Mouse (Mus musculus) layer of hippocampus, adult 2 months (tissue): ENCODE data around the gene H3f3a. TPM values are rescaled to one million over a fixed set of nuclear protein-coding genes. Genes with fewer than 3 reads are reported as not detected.
"Not testable (repeated sequence)": the region's sequence is repeated elsewhere in the genome, so short reads cannot be mapped to it uniquely, and the experiment has no call there.

ENCODE experiments used
- DNase-seq, 2 experiments: peaks; one replicate each; pipeline ENCODE4 v3.0.0; 2022; ENCODE audit warnings: low spot score in 2 of 2
- H3K27ac ChIP-seq: fragments of 200-600 bp; 2 replicates; pipeline ENCODE4 v1.8.1; 2022
- H3K4me3 ChIP-seq: fragments of 200-600 bp; 2 replicates; pipeline ENCODE4 v1.8.1; 2022; ENCODE audit warnings: mild to moderate bottlenecking
- CTCF ChIP-seq: fragments of 200-600 bp; conservative IDR thresholded peaks from 2 replicates; pipeline ENCODE4 v1.8.1; 2022; ENCODE audit warnings: antibody characterized with exemption, mild to moderate bottlenecking, moderate library complexity
- total RNA-seq, 2 experiments: library from RNA; stranded (reverse); gene quantifications; 2 replicates each; pipeline ENCODE4 v1.2.3; 2021

The H3f3a gene
- total RNA-seq, 2 experiments from 2014 or later, result 319 to 351 TPM

DNA sequence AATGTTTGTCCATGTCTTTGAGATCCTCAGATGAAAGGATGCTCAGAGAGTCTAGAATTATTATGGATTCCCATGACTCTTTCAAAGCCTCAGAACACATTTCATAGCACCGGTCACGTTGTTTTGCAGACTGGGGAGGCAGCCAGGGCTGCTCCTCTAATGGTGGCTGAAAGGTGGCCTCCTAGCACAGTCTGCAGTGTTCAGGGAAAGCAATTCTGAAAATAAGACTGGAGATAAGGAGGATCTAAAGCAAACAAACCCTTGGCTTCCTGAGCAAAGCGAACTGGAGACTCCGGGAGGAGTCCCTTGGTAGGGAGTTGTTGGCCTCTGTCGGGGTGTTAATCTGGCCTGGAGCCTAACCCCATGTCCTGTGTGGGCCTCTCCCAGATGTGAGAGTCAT lies 23.4 kb upstream of the H3f3a start:
- no peak for TF ChIP-seq CTCF
- H3K4me3 ChIP-seq, result no peak overlapping the region
- no peak overlapping the region for H3K27ac ChIP-seq
- DNase-seq, result no peak

DNA sequence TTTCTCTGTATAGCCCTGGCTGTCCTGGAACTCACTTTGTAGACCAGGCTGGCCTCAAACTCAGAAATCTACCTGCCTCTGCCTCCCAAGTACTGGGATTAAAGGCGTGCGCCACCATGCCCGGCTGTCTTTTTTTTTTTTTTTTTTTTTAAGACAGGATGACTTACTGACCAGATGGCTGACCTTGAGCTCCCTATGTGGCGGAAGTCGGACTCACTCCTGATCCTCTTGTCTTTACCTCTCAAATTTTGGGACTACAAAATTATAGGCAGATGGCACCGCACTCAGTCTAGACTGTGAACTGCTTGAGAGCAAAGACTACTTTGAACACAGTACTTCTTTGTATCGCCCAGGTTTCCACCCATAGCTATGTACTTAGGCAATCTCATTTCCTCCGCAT lies 22.7 kb upstream of the H3f3a start:
- DNase-seq, result not testable (repeated sequence)

DNA sequence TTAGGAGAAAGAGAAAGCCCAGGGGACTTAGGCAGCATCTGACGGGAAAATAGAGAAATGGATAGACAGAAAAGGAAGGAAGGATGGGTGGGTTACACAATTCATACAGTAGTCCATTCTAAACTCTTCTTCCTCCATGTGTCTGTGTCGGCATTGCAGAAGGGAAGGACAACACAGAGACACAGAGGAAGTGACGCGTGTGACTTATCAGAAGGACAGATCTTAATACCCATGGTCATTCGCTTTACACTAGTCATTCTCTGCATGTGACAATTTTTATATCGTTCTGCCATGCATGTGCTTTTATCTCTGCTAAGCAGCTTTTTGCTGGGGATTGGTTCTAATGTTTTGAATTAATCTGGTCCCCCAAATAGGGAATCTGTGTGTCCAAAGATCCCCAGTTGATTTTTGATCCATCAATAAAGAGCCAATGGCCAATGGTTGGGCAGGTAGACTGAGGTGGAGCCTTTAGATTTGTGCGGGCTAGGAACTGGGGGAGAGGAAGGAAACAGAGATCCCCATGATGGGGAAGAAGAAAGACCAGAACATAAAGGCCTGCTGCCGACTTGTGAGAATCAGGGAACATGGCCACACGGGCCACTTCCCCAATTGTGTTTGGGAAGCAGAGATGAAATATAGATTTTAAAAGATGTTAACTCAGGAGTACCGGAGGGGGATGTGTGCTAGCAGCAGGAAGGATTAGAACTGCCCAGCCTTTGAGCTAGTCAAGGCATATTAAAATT lies 21.7 kb upstream of the H3f3a start:
- DNase-seq, result no peak
- H3K4me3 ChIP-seq, result no peak overlapping the region
- no peak for TF ChIP-seq CTCF

More for the DNA sequence above, 22.7 kb upstream of the H3f3a start:
- H3K4me3 ChIP-seq, H3K27ac ChIP-seq: not testable (repeated sequence)

DNA sequence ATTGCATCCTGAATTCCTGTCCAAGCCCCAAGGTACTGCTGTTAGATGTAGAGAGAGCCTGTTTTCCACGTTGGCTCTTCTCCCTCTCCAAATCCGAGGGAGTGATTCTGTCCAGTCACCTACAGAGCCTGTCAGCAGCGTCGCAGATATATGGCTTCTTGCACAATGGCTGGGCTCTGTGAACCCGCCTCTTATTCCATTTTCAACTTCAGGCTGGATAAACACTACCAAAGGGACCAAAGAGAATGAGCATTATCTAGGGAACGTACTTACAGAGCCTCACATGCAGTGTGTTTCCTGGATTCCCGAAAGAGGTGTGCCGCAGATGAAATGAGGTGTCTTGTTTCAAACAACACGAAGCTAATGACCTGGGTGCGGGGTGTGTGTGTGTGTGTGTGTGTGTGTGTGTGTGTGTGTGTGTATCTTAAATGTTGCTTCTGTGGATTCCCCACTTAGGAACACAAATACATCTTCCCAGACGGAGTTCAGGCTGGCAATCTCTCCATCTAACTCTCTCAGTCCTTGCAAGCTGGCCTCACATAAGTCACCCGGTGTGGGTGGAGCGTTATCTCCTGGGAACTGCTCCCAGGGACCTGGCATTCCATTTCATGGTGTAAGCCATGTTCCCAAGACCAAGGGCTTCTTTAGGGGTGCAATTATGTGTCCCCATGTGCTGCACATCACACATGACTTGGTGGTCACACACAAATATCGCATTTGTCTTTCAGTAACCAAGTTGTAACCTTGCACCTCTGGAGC lies 17.0 kb upstream of the H3f3a start:
- no peak for DNase-seq
- H3K4me3 ChIP-seq, result no peak overlapping the region
- no peak for TF ChIP-seq CTCF
- H3K27ac ChIP-seq, result no peak overlapping the region

More for the DNA sequence above, 21.7 kb upstream of the H3f3a start:
- H3K27ac ChIP-seq, result no peak overlapping the region

DNA sequence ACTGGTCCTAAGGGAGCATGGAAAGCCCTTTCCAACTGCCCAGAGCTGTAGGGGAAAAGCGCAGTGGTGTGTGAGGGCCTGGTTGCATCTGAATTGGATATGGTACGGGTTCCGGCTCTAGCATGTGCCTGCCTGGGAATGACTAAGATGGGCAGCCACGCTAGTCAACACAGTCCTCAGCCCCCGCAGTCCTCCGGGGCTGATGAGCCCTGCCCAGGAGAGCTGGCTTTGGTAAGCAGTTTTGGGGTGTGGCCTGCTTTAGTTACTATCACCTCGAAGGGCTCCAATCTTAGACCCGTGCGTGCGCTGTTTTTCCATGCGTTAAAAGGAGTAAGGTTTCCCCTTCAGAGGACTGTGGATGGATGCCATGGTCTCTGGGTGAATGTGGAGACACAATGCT lies 16.4 kb upstream of the H3f3a start:
- no peak for TF ChIP-seq CTCF
- H3K27ac ChIP-seq, result no peak overlapping the region
- no peak for DNase-seq
- H3K4me3 ChIP-seq, result no peak overlapping the region

DNA sequence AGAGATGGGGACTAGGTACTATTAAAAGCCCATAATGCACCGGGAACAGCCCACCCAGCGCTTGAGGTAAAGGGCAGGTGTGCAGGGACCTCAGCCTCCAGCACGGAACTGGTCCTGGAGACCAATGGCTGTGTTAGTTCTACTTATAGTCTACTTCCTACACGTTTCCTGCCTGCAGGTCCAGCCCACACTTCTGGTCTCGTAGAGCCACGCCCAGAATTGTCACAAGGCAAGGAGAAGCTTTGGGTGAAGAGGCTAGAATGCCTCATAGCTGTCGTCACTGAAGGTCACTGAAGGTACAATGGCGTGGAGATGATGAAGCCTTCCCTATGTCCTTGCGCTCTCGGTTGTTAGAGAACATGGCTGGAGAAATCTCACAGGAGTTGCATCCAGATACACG lies 16.0 kb upstream of the H3f3a start:
- H3K27ac ChIP-seq, result no peak overlapping the region
- no peak for DNase-seq
- H3K4me3 ChIP-seq, result no peak overlapping the region
- TF ChIP-seq CTCF, result no peak

DNA sequence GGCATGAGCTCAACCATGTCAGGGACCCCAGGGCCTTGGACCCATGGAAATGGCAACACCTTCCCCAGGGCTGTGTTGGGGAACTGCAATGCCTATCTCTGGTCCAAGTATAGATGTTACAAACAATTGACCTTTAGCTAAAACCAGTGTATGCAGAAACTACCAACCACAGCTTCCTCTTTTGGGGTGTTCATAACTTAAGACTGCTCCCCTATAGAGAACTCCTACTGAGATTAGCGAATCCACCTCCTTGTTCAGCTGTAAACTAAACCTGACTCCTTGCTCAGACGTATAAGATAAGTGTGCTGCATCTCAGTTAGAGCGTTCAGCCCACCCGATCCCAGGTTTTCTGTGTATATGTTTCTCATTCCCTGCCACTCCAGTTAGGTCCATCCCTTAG lies 12.9 kb upstream of the H3f3a start:
- Histone ChIP-seq H3K27ac (no peak overlapping the region), H3K4me3 (no peak overlapping the region)
- DNase-seq, result no peak
- no peak for TF ChIP-seq CTCF

DNA sequence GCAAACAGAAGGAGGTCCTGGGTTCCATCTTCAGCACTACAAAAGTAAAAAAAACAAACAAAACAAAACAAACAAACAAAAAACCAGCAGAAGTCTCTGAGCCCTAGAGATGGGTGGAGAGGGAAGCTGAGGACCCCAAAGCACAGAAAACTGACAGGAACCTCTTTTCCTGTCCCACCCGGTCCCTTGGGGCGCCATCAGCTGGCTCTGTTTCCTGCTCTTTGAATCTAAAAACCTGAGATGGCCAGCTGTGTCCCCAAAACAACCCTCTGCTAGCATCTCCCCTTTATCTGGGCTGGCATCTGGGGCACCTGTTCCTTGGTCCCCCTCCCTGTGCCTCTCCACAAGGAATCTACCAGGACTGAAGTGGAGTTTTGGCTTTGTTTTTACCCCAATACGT lies 11.0 kb upstream of the H3f3a start:
- H3K27ac ChIP-seq, result no peak overlapping the region
- H3K4me3 ChIP-seq, result no peak overlapping the region
- no peak for TF ChIP-seq CTCF
- no peak for DNase-seq

DNA sequence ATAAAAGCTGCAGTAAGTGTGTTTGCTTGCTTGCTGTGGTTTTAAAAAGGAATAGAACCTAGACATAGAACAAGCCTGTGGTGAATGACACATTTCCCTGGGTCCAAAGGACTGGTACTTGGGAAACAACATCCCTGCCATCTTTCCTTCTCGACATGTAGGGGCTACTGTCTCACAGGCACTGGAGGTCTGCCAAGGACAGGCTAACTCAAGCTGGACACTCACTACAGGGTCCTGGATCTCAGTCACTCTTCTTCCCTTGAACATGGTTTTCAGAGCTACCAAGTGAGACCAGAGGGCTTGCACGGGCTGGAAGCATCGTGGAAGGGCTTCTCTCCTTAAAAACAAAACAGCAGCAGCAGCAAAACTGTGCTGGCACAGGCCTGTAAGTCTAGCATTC lies 10.0 kb upstream of the H3f3a start:
- no peak for TF ChIP-seq CTCF
- H3K27ac ChIP-seq, result no peak overlapping the region
- DNase-seq, result no peak
- H3K4me3 ChIP-seq, result no peak overlapping the region

DNA sequence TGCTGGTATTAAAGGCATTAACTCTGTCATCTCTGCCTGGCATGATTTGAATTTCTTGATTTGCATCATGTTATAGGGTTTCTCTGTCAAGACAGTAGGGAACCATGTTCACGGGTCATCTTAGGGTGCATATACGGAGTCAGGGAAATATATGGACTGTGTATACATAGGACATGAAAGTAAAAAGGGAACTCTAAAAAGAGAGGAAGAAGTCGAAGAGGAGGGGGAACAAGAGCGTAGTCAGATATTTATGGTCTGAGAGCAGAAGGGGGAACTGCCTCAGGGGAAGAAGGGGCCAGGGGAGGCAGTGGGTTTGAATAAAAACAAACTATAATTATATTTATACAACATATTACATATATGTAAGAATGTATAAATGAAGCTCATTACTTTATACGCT lies 8.5 kb upstream of the H3f3a start:
- Histone ChIP-seq H3K27ac (no peak overlapping the region), H3K4me3 (no peak overlapping the region)
- DNase-seq, result no peak
- no peak for TF ChIP-seq CTCF

DNA sequence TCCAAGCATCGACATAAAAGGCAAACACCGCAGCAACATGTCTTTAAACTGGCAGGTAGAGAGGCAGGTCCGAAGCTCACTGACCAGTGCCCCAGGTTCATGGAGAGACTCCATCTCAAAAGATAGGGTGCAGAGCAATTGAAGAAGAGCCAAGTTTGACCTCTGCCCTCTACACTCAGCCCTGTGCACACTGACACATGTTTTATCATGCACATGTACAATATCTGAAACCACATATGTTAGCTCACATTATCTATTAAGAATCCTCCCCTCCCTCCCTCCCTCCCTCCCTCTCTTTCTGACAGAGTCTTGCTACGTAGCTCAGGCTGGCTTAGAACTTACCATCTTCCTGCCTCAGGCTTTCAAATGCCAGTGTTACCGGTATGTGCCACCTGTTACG lies 7.4 kb upstream of the H3f3a start:
- Histone ChIP-seq H3K4me3 (no peak overlapping the region), H3K27ac (no peak overlapping the region)
- no peak for DNase-seq
- no peak for TF ChIP-seq CTCF

DNA sequence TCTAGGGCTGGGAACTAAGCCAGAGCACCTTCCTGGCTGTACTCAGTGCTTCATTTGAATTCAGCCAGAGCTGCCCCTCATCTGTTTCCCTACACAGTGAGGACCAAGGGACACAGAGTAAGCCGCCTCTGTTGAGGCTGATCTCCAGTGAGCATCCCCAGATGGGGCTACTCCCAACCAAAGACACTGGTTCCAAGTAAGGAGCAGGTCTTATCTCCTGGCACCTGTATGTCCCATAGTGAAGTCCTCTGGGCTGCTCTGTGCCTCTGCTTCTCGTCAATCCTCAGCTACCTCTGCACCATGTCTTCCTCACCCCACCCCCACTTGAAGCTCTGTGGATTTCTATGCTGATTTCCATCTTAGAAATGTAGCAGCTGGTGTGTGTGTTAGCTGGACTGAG lies 4.3 kb upstream of the H3f3a start:
- TF ChIP-seq CTCF, result no peak
- no peak overlapping the region for H3K4me3 ChIP-seq
- no peak overlapping the region for H3K27ac ChIP-seq
- DNase-seq, result no peak

DNA sequence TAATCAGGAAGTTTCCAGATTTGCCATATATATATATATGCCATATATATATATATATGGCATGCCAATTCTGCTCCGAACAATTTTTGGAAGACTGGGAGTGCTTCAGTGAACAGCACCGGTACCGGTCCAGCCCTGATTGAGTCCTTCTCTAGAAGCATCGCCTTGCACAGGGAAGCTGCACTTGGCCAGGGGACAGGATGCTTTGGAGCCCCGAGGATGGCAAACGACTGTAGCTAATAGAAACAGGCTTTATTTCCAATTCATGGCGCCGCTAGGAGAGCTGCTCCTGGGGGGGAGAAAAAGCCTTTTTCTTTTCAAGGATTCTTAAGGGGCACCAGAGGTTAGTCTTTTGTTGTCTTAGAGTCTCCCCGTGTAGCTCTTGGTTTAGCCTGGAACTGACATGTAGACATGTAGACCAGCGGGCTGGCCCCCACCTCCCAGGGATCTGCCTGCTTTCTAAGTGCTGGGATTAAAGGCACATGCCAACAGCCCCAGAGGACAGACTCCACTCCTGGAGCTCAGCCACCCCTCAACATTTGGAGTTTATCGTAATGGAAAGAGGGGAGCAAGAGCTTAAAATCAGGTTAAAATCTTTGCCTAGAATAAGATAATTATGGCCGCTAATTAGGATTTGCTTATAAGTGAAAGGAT lies 1.8 kb upstream of the H3f3a start:
- Histone ChIP-seq H3K27ac (no peak overlapping the region), H3K4me3 (no peak overlapping the region)
- DNase-seq, result no peak
- no peak for TF ChIP-seq CTCF
